Mouse (Mus musculus): ENCODE results near the gene Ufsp2. TPM values are rescaled to one million over a fixed set of nuclear protein-coding genes. Genes with fewer than 3 reads are reported as not detected.

Ufsp2 gene
- total RNA-seq, 1 experiment = 21.7 TPM

GRCm38 (mm10) chr8:45998228-45998627, 22.9 kb downstream of the Ufsp2 start:
- no peak for DNase-seq (ENCODE audit: low read depth, low spot score)
- Histone ChIP-seq H3K4me1 (ENCODE audit: control insufficient read depth in 2 of 2, insufficient read depth in 2 of 2, low read length in 2 of 2, poor library complexity in 1 of 2) (0 out of 4 replicates have a peak, but pooled peaks cover 0 to 1% of the 10 kb centered on the region in 2 experiments), H3K27ac (ENCODE audit: insufficient read depth, low read depth, low read length, poor library complexity, severe bottlenecking) (no peak overlapping the region), H3K4me3 (ENCODE audit: insufficient read depth in 1 of 2, low read depth in 1 of 2, low read length in 2 of 2, poor library complexity in 1 of 2, severe bottlenecking in 1 of 2) (no peak overlapping the region), H3K9ac (ENCODE audit: insufficient read depth, low read depth, low read length, poor library complexity, severe bottlenecking) (no peak overlapping the region), H3K9me3 (ENCODE audit: control insufficient read depth, insufficient read depth, low read depth, low read length) (no peaks in the 10 kb centered on the region), H3K36me3 (ENCODE audit: control insufficient read depth, insufficient read depth, low read length, poor library complexity, severe bottlenecking) (peaks cover 4% of the 10 kb centered on the region; the same call in 1 of the 2 replicates)
- TF ChIP-seq HCFC1 (IDR thresholded peaks at IDR 0.05; ENCODE audit: borderline replicate concordance, insufficient read depth, low read length) = no peak
- no peak for TF ChIP-seq MAFK (IDR thresholded peaks at IDR 0.05; ENCODE audit: insufficient read depth, low read depth, low read length)
- TF ChIP-seq ZC3H11A (IDR thresholded peaks at IDR 0.05; ENCODE audit: borderline replicate concordance, low read depth, low read length) = no peak
- in situ Hi-C loops (cut with MboI; ENCODE audit: low sequenced_read_pairs in 2 of 2, unreplicated experiment in 2 of 2) = no loop called here

- H3K4me3 ChIP-seq (ENCODE audit: insufficient read depth in 1 of 2, low read depth in 1 of 2, low read length in 2 of 2, poor library complexity in 1 of 2, severe bottlenecking in 1 of 2) = peak within 1 kb of the TSS; percentile 54 to 66
- no peaks in the 10 kb centered on the region for H3K9me3 ChIP-seq (ENCODE audit: control insufficient read depth, insufficient read depth, low read depth, low read length)
- peak within 1 kb of the TSS; percentile 67 for H3K9ac ChIP-seq (ENCODE audit: insufficient read depth, low read depth, low read length, poor library complexity, severe bottlenecking)
- in situ Hi-C loops (cut with MboI; ENCODE audit: low sequenced_read_pairs in 2 of 2, unreplicated experiment in 2 of 2) = no loop called here
- TF ChIP-seq ZNF384 (IDR thresholded peaks at IDR 0.05; ENCODE audit: low read depth, low read length) (no peak), ZC3H11A (IDR thresholded peaks at IDR 0.05; ENCODE audit: borderline replicate concordance, low read depth, low read length) (no peak), HCFC1 (IDR thresholded peaks at IDR 0.05; ENCODE audit: borderline replicate concordance, insufficient read depth, low read length) (0 out of 2 replicates have a peak, but pooled peaks have one; percentile 24), MAFK (IDR thresholded peaks at IDR 0.05; ENCODE audit: insufficient read depth, low read depth, low read length) (no peak), CHD2 (IDR thresholded peaks at IDR 0.05; ENCODE audit: low read depth, low read length) (no peak)
- DNase-seq (ENCODE audit: low read depth, low spot score) = peak; percentile 12
- peak within 1 kb of the TSS; percentile 76; the same call in 1 of the 2 replicates for H3K27ac ChIP-seq (ENCODE audit: insufficient read depth, low read depth, low read length, poor library complexity, severe bottlenecking)
- H3K4me1 ChIP-seq (ENCODE audit: control insufficient read depth in 2 of 2, insufficient read depth in 2 of 2, low read length in 2 of 2, poor library complexity in 1 of 2) = 0 out of 4 replicates have a peak, but pooled peaks cover 0 to 1% of the 10 kb centered on the region in 2 experiments
- peaks cover 4% of the 10 kb centered on the region; the same call in 1 of the 2 replicates for H3K36me3 ChIP-seq (ENCODE audit: control insufficient read depth, insufficient read depth, low read length, poor library complexity, severe bottlenecking)
These were observed 23.9 kb downstream of the Ufsp2 start, which contains the start of gene Lrp2bp for GRCm38 (mm10) chr8:45999138-45999783. Lrp2bp (plus strand) TSS chr8:45999303.

DNA sequence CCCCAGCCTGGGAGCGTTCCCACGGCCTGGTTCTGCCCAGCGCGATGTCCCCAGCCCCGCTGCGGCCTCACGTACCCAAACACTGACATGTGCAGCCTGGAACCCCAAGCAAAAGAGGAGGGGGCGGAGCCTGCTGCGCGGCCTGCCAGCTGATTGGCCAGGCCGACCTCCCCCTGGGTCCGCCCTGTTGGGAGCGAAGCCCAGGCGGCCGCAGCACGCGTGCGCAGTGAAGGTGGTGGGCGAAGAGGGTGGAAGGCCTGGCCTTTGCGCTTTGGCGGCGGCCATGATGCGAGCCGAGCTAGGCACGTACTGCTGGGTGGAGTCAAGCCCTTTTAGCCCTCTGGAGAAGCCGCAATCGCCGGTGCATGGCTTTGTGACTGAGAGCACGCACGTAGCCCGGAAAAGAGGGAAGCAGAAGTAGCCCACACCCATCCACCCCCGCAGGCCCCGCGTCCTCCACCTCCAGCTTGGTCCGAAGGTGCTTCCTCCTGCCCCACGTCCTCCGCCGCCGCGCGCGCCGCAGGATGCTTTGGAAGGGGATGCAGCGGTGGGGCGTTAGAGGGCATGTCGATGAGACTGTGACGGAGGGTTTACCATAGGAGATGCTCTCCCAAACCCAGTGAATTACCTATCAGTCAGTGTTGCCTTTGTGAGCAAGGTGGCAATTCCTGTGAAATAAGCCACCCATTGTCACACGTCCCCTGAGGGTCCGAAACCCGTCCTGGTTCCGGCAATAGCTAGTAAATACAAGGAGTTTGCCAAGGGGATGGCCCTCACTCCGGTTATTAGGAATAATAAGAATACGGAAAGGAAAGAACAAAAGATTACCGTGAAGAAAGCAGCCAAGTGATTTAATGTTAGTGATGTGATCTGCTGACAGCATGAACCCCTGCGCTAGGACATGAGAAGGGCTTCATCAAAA, 24.7 kb downstream of the Ufsp2 start:
- peak; percentile 95 for DNase-seq (ENCODE audit: low read depth, low spot score)
- peak overlapping the region; percentile 67 for H3K9ac ChIP-seq (ENCODE audit: insufficient read depth, low read depth, low read length, poor library complexity, severe bottlenecking)
- peaks cover 4% of the 10 kb centered on the region; the same call in 1 of the 2 replicates for H3K36me3 ChIP-seq (ENCODE audit: control insufficient read depth, insufficient read depth, low read length, poor library complexity, severe bottlenecking)
- H3K27ac ChIP-seq (ENCODE audit: insufficient read depth, low read depth, low read length, poor library complexity, severe bottlenecking) = peak overlapping the region; percentile 76; the same call in 1 of the 2 replicates
- TF ChIP-seq ZC3H11A (IDR thresholded peaks at IDR 0.05; ENCODE audit: borderline replicate concordance, low read depth, low read length) = no peak
- 0 out of 2 replicates have a peak, but pooled peaks have one; percentile 37 for TF ChIP-seq HCFC1 (IDR thresholded peaks at IDR 0.05; ENCODE audit: borderline replicate concordance, insufficient read depth, low read length)
- no peaks in the 10 kb centered on the region for H3K9me3 ChIP-seq (ENCODE audit: control insufficient read depth, insufficient read depth, low read depth, low read length)
- peak overlapping the region; percentile 54 to 66 for H3K4me3 ChIP-seq (ENCODE audit: insufficient read depth in 1 of 2, low read depth in 1 of 2, low read length in 2 of 2, poor library complexity in 1 of 2, severe bottlenecking in 1 of 2)
- H3K4me1 ChIP-seq (ENCODE audit: control insufficient read depth in 2 of 2, insufficient read depth in 2 of 2, low read length in 2 of 2, poor library complexity in 1 of 2) = 0 out of 4 replicates have a peak, but pooled peaks cover 0 to 1% of the 10 kb centered on the region in 2 experiments
- in situ Hi-C loops (cut with MboI; ENCODE audit: low sequenced_read_pairs in 2 of 2, unreplicated experiment in 2 of 2) = no loop called here

DNA sequence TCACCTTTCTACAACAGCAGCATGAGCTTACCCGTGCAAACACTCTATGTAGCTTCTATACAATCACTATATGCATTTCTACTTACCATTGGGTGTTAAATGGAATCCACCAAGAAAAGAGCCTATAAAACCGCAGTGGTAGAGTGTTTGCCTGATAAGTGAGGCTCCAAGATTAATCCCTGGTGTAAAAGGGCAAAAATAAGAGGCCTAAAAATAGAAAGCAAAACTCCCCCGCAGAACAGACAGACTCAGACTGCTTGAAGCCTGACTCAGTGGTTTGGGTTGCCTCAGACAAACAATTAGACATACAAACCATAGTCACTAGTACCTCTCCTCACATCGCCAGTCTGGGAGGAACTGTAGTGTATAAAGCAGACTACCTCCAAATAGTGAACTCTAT, 30.3 kb downstream of the Ufsp2 start, which contains the start of gene Ankrd37:
TSS of gene Ankrd37 (minus strand) at position 112 of the 400 bp plus-strand sequence.
- no peak within 1 kb of the TSS for H3K27ac ChIP-seq (ENCODE audit: insufficient read depth, low read depth, low read length, poor library complexity, severe bottlenecking)
- in situ Hi-C loops (cut with MboI; ENCODE audit: low sequenced_read_pairs in 2 of 2, unreplicated experiment in 2 of 2) = no loop called here
- no peak for DNase-seq (ENCODE audit: low read depth, low spot score)
- TF ChIP-seq ZC3H11A (IDR thresholded peaks at IDR 0.05; ENCODE audit: borderline replicate concordance, low read depth, low read length) = no peak
- TF ChIP-seq CHD2 (IDR thresholded peaks at IDR 0.05; ENCODE audit: low read depth, low read length) = no peak
- no peak for TF ChIP-seq MAFK (IDR thresholded peaks at IDR 0.05; ENCODE audit: insufficient read depth, low read depth, low read length)
- no peak for TF ChIP-seq HCFC1 (IDR thresholded peaks at IDR 0.05; ENCODE audit: borderline replicate concordance, insufficient read depth, low read length)
- TF ChIP-seq ZNF384 (IDR thresholded peaks at IDR 0.05; ENCODE audit: low read depth, low read length) = no peak
- no peak within 1 kb of the TSS for H3K4me3 ChIP-seq (ENCODE audit: insufficient read depth in 1 of 2, low read depth in 1 of 2, low read length in 2 of 2, poor library complexity in 1 of 2, severe bottlenecking in 1 of 2)
- no peak within 1 kb of the TSS for H3K9ac ChIP-seq (ENCODE audit: insufficient read depth, low read depth, low read length, poor library complexity, severe bottlenecking)
- H3K9me3 ChIP-seq (ENCODE audit: control insufficient read depth, insufficient read depth, low read depth, low read length) = no peaks in the 10 kb centered on the region
- H3K36me3 ChIP-seq (ENCODE audit: control insufficient read depth, insufficient read depth, low read length, poor library complexity, severe bottlenecking) = no peaks in the 10 kb centered on the region
- 0 out of 4 replicates have a peak, but pooled peaks cover 0 to 2% of the 10 kb centered on the region in 2 experiments for H3K4me1 ChIP-seq (ENCODE audit: control insufficient read depth in 2 of 2, insufficient read depth in 2 of 2, low read length in 2 of 2, poor library complexity in 1 of 2)
